Mouse (Mus musculus) MEL (cell line): Measurements from ENCODE around the gene Nelfb. TPM values are rescaled to one million over a fixed set of nuclear protein-coding genes. Genes with fewer than 3 reads are reported as not detected.

ENCODE experiments used
- DNase-seq: peaks from one replicate; pipeline ENCODE4 v3.0.0; 2011; ENCODE audit warnings: low read depth, low spot score
- H3K27ac ChIP-seq: 2 replicates; pipeline ENCODE4 v1.5.1; 2012; ENCODE audit warnings: low read depth, mild to moderate bottlenecking, control low read depth, low read length, moderate library complexity; ENCODE audit not compliant: control insufficient read depth
- H3K27me3 ChIP-seq, 2 experiments: fragments of 150-350 bp in 1 of 2; sonication (generic) in 1 of 2; 2 replicates each; pipeline ENCODE4 v1.6.1; 2012; ENCODE audit warnings: low read length in 2 of 2, mild to moderate bottlenecking in 2 of 2, improper control_type of control experiment in 1 of 2, moderate library complexity in 1 of 2; ENCODE audit not compliant: insufficient read depth in 2 of 2, control insufficient read depth in 1 of 2
- H3K36me3 ChIP-seq, 2 experiments: 2 replicates each; pipeline ENCODE4 v1.6.1; 2012 to 2014; ENCODE audit warnings: low read length in 2 of 2, improper control_type of control experiment in 1 of 2, inconsistent platforms in 1 of 2, mild to moderate bottlenecking in 1 of 2; ENCODE audit not compliant: insufficient read depth in 2 of 2, control insufficient read depth in 1 of 2
- H3K4me1 ChIP-seq, 2 experiments: fragments of 150-350 bp in 1 of 2; sonication (generic) in 1 of 2; 2 replicates each; pipeline ENCODE4 v1.6.1; 2012; ENCODE audit warnings: low read length in 2 of 2, improper control_type of control experiment in 1 of 2, mild to moderate bottlenecking in 1 of 2; ENCODE audit not compliant: insufficient read depth in 2 of 2, control insufficient read depth in 1 of 2
- H3K4me3 ChIP-seq, 2 experiments: fragments of 150-350 bp in 1 of 2; sonication (generic) in 1 of 2; 2 replicates each; pipeline ENCODE4 v1.5.1; 2012; ENCODE audit warnings: low read depth in 2 of 2, low read length in 2 of 2, mild to moderate bottlenecking in 2 of 2, moderate library complexity in 2 of 2, control low read depth in 1 of 2, improper control_type of control experiment in 1 of 2; ENCODE audit not compliant: control insufficient read depth in 1 of 2, insufficient read depth in 1 of 2
- H3K79me2 ChIP-seq: 2 replicates; pipeline ENCODE4 v1.6.1; 2012; ENCODE audit warnings: mild to moderate bottlenecking, low read length, moderate library complexity; ENCODE audit not compliant: control insufficient read depth, poor library complexity, insufficient read depth
- H3K9ac ChIP-seq: 2 replicates; pipeline ENCODE4 v1.6.1; 2012; ENCODE audit warnings: low read depth, mild to moderate bottlenecking, control low read depth, low read length, moderate library complexity; ENCODE audit not compliant: control insufficient read depth, poor library complexity, severe bottlenecking
- H3K9me3 ChIP-seq: fragments of 150-350 bp; sonication (generic); replicated peaks from 2 replicates; pipeline ENCODE4 v1.6.1; 2012; ENCODE audit warnings: mild to moderate bottlenecking, low read length, improper control_type of control experiment, moderate library complexity; ENCODE audit not compliant: insufficient read depth
- ELF1 ChIP-seq: IDR thresholded peaks from 2 replicates; pipeline ENCODE4 v1.6.1; 2014; ENCODE audit warnings: low read depth, mild to moderate bottlenecking, inconsistent platforms, low read length, improper control_type of control experiment, moderate library complexity
- EP300 ChIP-seq, 2 experiments: IDR thresholded peaks; 2 replicates each; pipeline ENCODE4 v1.6.1; 2011; ENCODE audit warnings: improper control_type of control experiment in 2 of 2, low read length in 2 of 2, low read depth in 1 of 2, mild to moderate bottlenecking in 1 of 2
- HCFC1 ChIP-seq: IDR thresholded peaks from 2 replicates; pipeline ENCODE4 v1.6.1; 2012; ENCODE audit warnings: low read depth, mild to moderate bottlenecking, inconsistent platforms, low read length, improper control_type of control experiment, moderate library complexity
- KAT2A ChIP-seq: conservative IDR thresholded peaks from 2 replicates; pipeline ENCODE4 v1.6.1; 2012; ENCODE audit warnings: low read depth, low read length, improper control_type of control experiment, inconsistent platforms
- NELFE ChIP-seq: IDR thresholded peaks from 2 replicates; pipeline ENCODE4 v1.6.1; 2011; ENCODE audit warnings: low read depth, low read length, improper control_type of control experiment
- NRF1 ChIP-seq: IDR thresholded peaks from 2 replicates; pipeline ENCODE4 v1.6.1; 2014; ENCODE audit warnings: low read depth, mild to moderate bottlenecking, inconsistent platforms, low read length, improper control_type of control experiment, moderate library complexity; ENCODE audit not compliant: poor library complexity, insufficient read depth, severe bottlenecking
- POLR2A ChIP-seq, 2 experiments: IDR thresholded peaks; 2 replicates each; pipeline ENCODE4 v1.6.1; 2011 to 2012; ENCODE audit warnings: low read length in 2 of 2, mild to moderate bottlenecking in 2 of 2, control low read depth in 1 of 2, improper control_type of control experiment in 1 of 2, low read depth in 1 of 2, moderate library complexity in 1 of 2; ENCODE audit not compliant: control insufficient read depth in 1 of 2, insufficient read depth in 1 of 2, poor library complexity in 1 of 2
- POLR2AphosphoS2 ChIP-seq: IDR thresholded peaks from 2 replicates; pipeline ENCODE4 v1.6.1; 2011; ENCODE audit warnings: low read length, improper control_type of control experiment
- SIN3A ChIP-seq: IDR thresholded peaks from 2 replicates; pipeline ENCODE4 v1.6.1; 2012; ENCODE audit warnings: low read length, improper control_type of control experiment, inconsistent platforms
- SMC3 ChIP-seq: IDR thresholded peaks from 2 replicates; pipeline ENCODE4 v1.6.1; 2011; ENCODE audit warnings: low read depth, low read length, improper control_type of control experiment
- TBP ChIP-seq: IDR thresholded peaks from 2 replicates; pipeline ENCODE4 v1.8.0; 2011; ENCODE audit warnings: low read depth, low read length, improper control_type of control experiment
- TCF12 ChIP-seq: IDR thresholded peaks from 2 replicates; pipeline ENCODE4 v1.6.1; 2014; ENCODE audit warnings: low read depth, mild to moderate bottlenecking, inconsistent platforms, low read length, improper control_type of control experiment, moderate library complexity
- UBTF ChIP-seq: IDR thresholded peaks from 2 replicates; pipeline ENCODE4 v1.6.1; 2012; ENCODE audit warnings: low read depth, mild to moderate bottlenecking, inconsistent platforms, low read length, improper control_type of control experiment, moderate library complexity, borderline replicate concordance; ENCODE audit not compliant: insufficient read depth
- ZMIZ1 ChIP-seq: IDR thresholded peaks from 2 replicates; pipeline ENCODE4 v1.6.1; 2012; ENCODE audit warnings: low read depth, mild to moderate bottlenecking, inconsistent platforms, low read length, improper control_type of control experiment, moderate library complexity
- polyA plus RNA-seq, 2 experiments: library from polyadenylated mRNA; stranded (reverse) in 1 of 2; unstranded in 1 of 2; fragments of >175 nt in 1 of 2; fragments of >200 nt in 1 of 2; gene quantifications; 2 replicates each; pipeline versions ENCODE4 v1.2.1 to v1.2.4; 2012; ENCODE audit warnings: low replicate concordance in 2 of 2, low read depth in 1 of 2; ENCODE audit not compliant: insufficient read length in 2 of 2, insufficient read depth in 1 of 2, missing spikeins in 1 of 2
- total RNA-seq: library from RNA; depleted of rRNA; stranded (reverse); fragments of 300-350 nt; gene quantifications from 2 replicates; pipeline ENCODE4 v1.2.3, GENCODE M21; 2012

The Nelfb gene
- total and polyA plus RNA-seq, 3 experiments = 62.9 to 83.5 TPM; not detected in 1

- H3K79me2 ChIP-seq = no peaks in the 10 kb centered on the region; the same call in 1 of the 2 replicates
- peak overlapping the region; percentile 79 for H3K9ac ChIP-seq
- DNase-seq = peak; percentile 92
- H3K27me3 ChIP-seq = no peaks in the 10 kb centered on the region
- H3K9me3 ChIP-seq = no peaks in the 10 kb centered on the region
- H3K4me1 ChIP-seq = peaks cover 0 to 21% of the 10 kb centered on the region in 2 experiments; a peak in 3 of 4 replicates
- TF ChIP-seq POLR2A (IDR thresholded peaks at IDR 0.05; ENCODE audit: control insufficient read depth in 1 of 2, insufficient read depth in 1 of 2, low read depth in 1 of 2, low read length in 2 of 2, poor library complexity in 1 of 2) (peak; percentile 44 to 61; a peak in 3 of 4 replicates), TBP (peak; percentile 52), KAT2A (no peak), NRF1 (peak; percentile 82), HCFC1 (peak; percentile 49), NELFE (peak; percentile 54), SMC3 (no peak), POLR2AphosphoS2 (peak; percentile 73; the same call in 1 of the 2 replicates), SIN3A (peak; percentile 26), UBTF (no peak), EP300 (IDR thresholded peaks at IDR 0.05; ENCODE audit: low read depth in 1 of 2, low read length in 2 of 2) (no peak), TCF12 (0 out of 2 replicates have a peak, but pooled peaks have one; percentile 35), ELF1 (0 out of 2 replicates have a peak, but pooled peaks have one; percentile 16), ZMIZ1 (peak; percentile 77; the same call in 1 of the 2 replicates)
- H3K4me3 ChIP-seq = peak overlapping the region; percentile 57 to 64
- H3K36me3 ChIP-seq = no peaks in the 10 kb centered on the region
- H3K27ac ChIP-seq = peak overlapping the region; percentile 56
These were observed 29.6 kb upstream of the Nelfb start for GRCm38 (mm10) chr2:25240723-25241437.

DNA sequence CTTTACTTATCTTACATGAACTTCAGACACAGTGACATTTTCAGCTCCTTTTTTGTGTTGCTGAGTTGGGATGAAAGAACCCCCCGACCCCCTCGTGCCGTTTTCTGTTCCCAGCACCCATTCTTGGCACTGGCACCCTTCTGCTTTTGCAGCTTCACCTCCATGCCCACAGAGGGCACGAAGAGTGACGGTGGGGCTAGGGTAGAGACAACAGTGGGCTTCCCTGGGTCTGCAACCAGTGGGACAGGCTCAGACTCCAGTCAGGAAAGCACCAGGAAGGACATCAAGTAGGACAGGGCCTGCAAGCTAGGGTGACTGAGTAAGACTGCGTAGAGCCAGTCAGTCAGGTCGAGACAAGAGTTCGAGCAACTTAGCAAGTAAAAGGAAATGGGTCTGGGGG lies 29.0 kb upstream of the Nelfb start:
- H3K79me2 ChIP-seq = no peaks in the 10 kb centered on the region; the same call in 1 of the 2 replicates
- no peaks in the 10 kb centered on the region for H3K27me3 ChIP-seq
- peak overlapping the region; percentile 57 to 64 for H3K4me3 ChIP-seq
- no peak overlapping the region for H3K27ac ChIP-seq
- no peak for TF ChIP-seq POLR2A (IDR thresholded peaks at IDR 0.05; ENCODE audit: control insufficient read depth in 1 of 2, insufficient read depth in 1 of 2, low read depth in 1 of 2, low read length in 2 of 2, poor library complexity in 1 of 2)
- no peak for TF ChIP-seq EP300 (IDR thresholded peaks at IDR 0.05; ENCODE audit: low read depth in 1 of 2, low read length in 2 of 2)
- peak overlapping the region; percentile 30 for H3K9ac ChIP-seq
- H3K9me3 ChIP-seq = no peaks in the 10 kb centered on the region
- DNase-seq = no peak
- H3K4me1 ChIP-seq = peaks cover 0 to 21% of the 10 kb centered on the region in 2 experiments; a peak in 3 of 4 replicates
- no peaks in the 10 kb centered on the region for H3K36me3 ChIP-seq
